Comparison of ENCODE assay signal across 26 mouse cellular contexts in genomic region chr16:24695062-24695461, GRCm38 (mm10).
A peak's percentile ranks its signal among the peaks of the same experiment; 100 is the strongest.
DNase-seq lines count a peak whose midpoint lies in the region; ATAC-seq and TF ChIP-seq lines count a peak whose summit lies in the region.
"Had no signal": no experiment of that assay in that cellular context is flagged by ENCODE, and none has a peak within 500 bp of the region (broad histone marks: within the 10 kb centered on the region; RNA-seq: fewer than 3 reads in every experiment).

No protein-coding gene starts in this region.

- no peaks in the 10 kb centered on the region for H3K27me3 ChIP-seq in forebrain, embryonic 13.5 days
- H3K27me3 ChIP-seq: CH12.LX; embryonic facial prominence, embryonic 13.5 days; forebrain, embryonic 15.5 days; hindbrain, embryonic 12.5 days; hindbrain, embryonic 15.5 days had no signal

- no peak for ATAC-seq in forebrain, embryonic 13.5 days
- ATAC-seq: forebrain, embryonic 15.5 days; intestine, postnatal 0 days had no signal

- no peak for TF ChIP-seq CTCF in embryonic fibroblast, embryonic 13.5 days (IDR thresholded peaks at IDR 0.05; ENCODE audit: borderline replicate concordance, insufficient read depth, low read length)

- no peaks in the 10 kb centered on the region for H3K36me3 ChIP-seq in forebrain, embryonic 13.5 days (ENCODE audit: poor library complexity, severe bottlenecking)
- H3K36me3 ChIP-seq: embryonic facial prominence, embryonic 10.5 days; forebrain, embryonic 10.5 days; forebrain, embryonic 15.5 days; G1E; hindbrain, embryonic 12.5 days; hindbrain, embryonic 15.5 days had no signal

- no peak for TF ChIP-seq POLR2A in embryonic fibroblast, embryonic 13.5 days (IDR thresholded peaks at IDR 0.05; ENCODE audit: low read depth, low read length)

- peaks cover 8% of the 10 kb centered on the region for H3K4me1 ChIP-seq in embryonic fibroblast, embryonic 13.5 days (ENCODE audit: control insufficient read depth, insufficient read depth, low read length)
- no peaks in the 10 kb centered on the region for H3K4me1 ChIP-seq in forebrain, embryonic 13.5 days
- H3K4me1 ChIP-seq: embryonic facial prominence, embryonic 13.5 days; forebrain, embryonic 10.5 days; forebrain, embryonic 15.5 days; hindbrain, embryonic 12.5 days; hindbrain, embryonic 15.5 days had no signal

- H3K27ac ChIP-seq in embryonic fibroblast, embryonic 13.5 days (ENCODE audit: insufficient read depth, low read length) = peak overlapping the region; percentile 38; the same call in 1 of the 2 replicates
- no peak overlapping the region for H3K27ac ChIP-seq in forebrain, embryonic 13.5 days
- H3K27ac ChIP-seq: embryonic facial prominence, embryonic 10.5 days; embryonic facial prominence, embryonic 13.5 days; forebrain, embryonic 10.5 days; forebrain, embryonic 15.5 days; hindbrain, embryonic 12.5 days; hindbrain, embryonic 15.5 days had no signal

- DNase-seq in heart, adult 11 months = peak; percentile 9
- DNase-seq in heart, adult 18-20 months = no peak
- peak; percentile 27 for DNase-seq in 416B (ENCODE audit: low read depth)
- peak; percentile 27 for DNase-seq in NIH3T3 (ENCODE audit: low read depth)
- no peak for DNase-seq in kidney, adult 18-20 months
- DNase-seq in MN1 (ENCODE audit: low spot score) = no peak
- DNase-seq: adrenal gland, adult 2 months; adrenal gland, postnatal 14 days; cerebellum, adult 11-12 months; cerebellum, adult 8-10 months; cerebellum, postnatal 10 days; cerebellum, postnatal 36 days; embryo, embryonic 11 days; gastrocnemius, postnatal 25 days had no signal

- no peak overlapping the region for H3K4me2 ChIP-seq in forebrain, embryonic 13.5 days
- H3K4me2 ChIP-seq: embryonic facial prominence, embryonic 13.5 days; forebrain, embryonic 15.5 days; heart, embryonic 11.5 days; hindbrain, embryonic 12.5 days; hindbrain, embryonic 15.5 days had no signal

- H3K9me3 ChIP-seq in forebrain, embryonic 13.5 days (replicated peaks) = no peaks in the 10 kb centered on the region
- H3K9me3 ChIP-seq: embryonic facial prominence, embryonic 10.5 days; embryonic facial prominence, embryonic 13.5 days; forebrain, embryonic 10.5 days; forebrain, embryonic 15.5 days; hindbrain, embryonic 12.5 days; hindbrain, embryonic 15.5 days had no signal

- 94% methylated on average over 4 of the region's 4 CpGs for WGBS in forebrain, embryonic 13.5 days

- H3K4me3 ChIP-seq in embryonic fibroblast, embryonic 13.5 days (ENCODE audit: insufficient read depth, low read length) = no peak overlapping the region
- H3K4me3 ChIP-seq in forebrain, embryonic 13.5 days = no peak overlapping the region
- H3K4me3 ChIP-seq: embryonic facial prominence, embryonic 10.5 days; embryonic facial prominence, embryonic 13.5 days; forebrain, embryonic 10.5 days; forebrain, embryonic 15.5 days; hindbrain, embryonic 12.5 days; hindbrain, embryonic 15.5 days had no signal

- no peak overlapping the region for H3K9ac ChIP-seq in forebrain, embryonic 13.5 days
- H3K9ac ChIP-seq: embryonic facial prominence, embryonic 13.5 days; forebrain, embryonic 15.5 days; hindbrain, embryonic 12.5 days; hindbrain, embryonic 15.5 days had no signal

Comparison
In these comparisons a context has a peak if more than half of its experiments do, and no peak if none do; other contexts are left out.
1. DNase-seq: peak in heart, adult 11 months (single experiment), 416B (single experiment) and NIH3T3 (single experiment); none in heart, adult 18-20 months (0 of 2), kidney, adult 18-20 months (single experiment) and MN1 (single experiment).